Mouse (Mus musculus): ENCODE data around the gene Kdelc1. TPM values are rescaled to one million over a fixed set of nuclear protein-coding genes. Genes with fewer than 3 reads are reported as not detected.

Kdelc1 gene
- 26.0 and 26.6 TPM in 2 replicates for polyA plus RNA-seq (2015; fragmentation: Nextera tagmentation; extraction: Ambion mirVana)

- H3K36me3 ChIP-seq (ENCODE audit: control insufficient read depth, insufficient read depth, low read length), result no peaks in the 10 kb centered on the region; the same call in 1 of the 2 replicates
- H3K27ac ChIP-seq (ENCODE audit: low read length), result peak within 1 kb of the TSS; percentile 93
- peak; percentile 99 for ATAC-seq
- peak within 1 kb of the TSS; percentile 55 for H3K4me3 ChIP-seq (ENCODE audit: low read depth, low read length)
- peak within 1 kb of the TSS; percentile 61 for H3K4me2 ChIP-seq (ENCODE audit: low read length)
- WGBS, result under 1% methylated on average over 39 of the region's 39 CpGs
- H3K9me3 ChIP-seq (replicated peaks; ENCODE audit: control insufficient read depth, low read length, poor library complexity, severe bottlenecking), result no peaks in the 10 kb centered on the region
- H3K9ac ChIP-seq (ENCODE audit: low read depth, low read length), result peak within 1 kb of the TSS; percentile 81
- peaks cover 18% of the 10 kb centered on the region for H3K4me1 ChIP-seq (ENCODE audit: control insufficient read depth, insufficient read depth, low read length)
- no peaks in the 10 kb centered on the region for H3K27me3 ChIP-seq (ENCODE audit: control insufficient read depth, insufficient read depth, low read depth, low read length)
Observed at GRCm38 (mm10) chr1:44118239-44119054, at the start of gene Kdelc1, which contains the start of gene Bivm. Kdelc1 (minus strand) TSS chr1:44118808. Bivm (plus strand) TSS chr1:44118957.

GRCm38 (mm10) chr1:44167859-44168383 lies 49.3 kb upstream of the Kdelc1 start:
- no peak overlapping the region for H3K4me2 ChIP-seq (ENCODE audit: low read length)
- H3K4me1 ChIP-seq (ENCODE audit: control insufficient read depth, insufficient read depth, low read length), result no peaks in the 10 kb centered on the region
- no peak for ATAC-seq
- H3K36me3 ChIP-seq (ENCODE audit: control insufficient read depth, insufficient read depth, low read length), result peaks cover 52% of the 10 kb centered on the region
- H3K4me3 ChIP-seq (ENCODE audit: low read depth, low read length), result no peak overlapping the region
- H3K27ac ChIP-seq (ENCODE audit: low read length), result no peak overlapping the region
- WGBS, result 96% methylated on average over 3 of the region's 3 CpGs
- no peaks in the 10 kb centered on the region; the same call in 1 of the 2 replicates for H3K9me3 ChIP-seq (replicated peaks; ENCODE audit: control insufficient read depth, low read length, poor library complexity, severe bottlenecking)
- H3K27me3 ChIP-seq (ENCODE audit: control insufficient read depth, insufficient read depth, low read depth, low read length), result no peaks in the 10 kb centered on the region
- H3K9ac ChIP-seq (ENCODE audit: low read depth, low read length), result no peak overlapping the region

- H3K27me3 ChIP-seq (ENCODE audit: control insufficient read depth, insufficient read depth, low read depth, low read length), result no peaks in the 10 kb centered on the region
- H3K4me1 ChIP-seq (ENCODE audit: control insufficient read depth, insufficient read depth, low read length), result no peaks in the 10 kb centered on the region
- 96% methylated on average over 5 of the region's 5 CpGs for WGBS
- no peak overlapping the region for H3K4me2 ChIP-seq (ENCODE audit: low read length)
- no peak for ATAC-seq
- H3K36me3 ChIP-seq (ENCODE audit: control insufficient read depth, insufficient read depth, low read length), result peaks cover 66% of the 10 kb centered on the region
- no peak overlapping the region for H3K9ac ChIP-seq (ENCODE audit: low read depth, low read length)
- H3K27ac ChIP-seq (ENCODE audit: low read length), result no peak overlapping the region
- H3K9me3 ChIP-seq (replicated peaks; ENCODE audit: control insufficient read depth, low read length, poor library complexity, severe bottlenecking), result no peaks in the 10 kb centered on the region
- H3K4me3 ChIP-seq (ENCODE audit: low read depth, low read length), result no peak overlapping the region
Observed at GRCm38 (mm10) chr1:44162389-44162788, 43.8 kb upstream of the Kdelc1 start.

- H3K27ac ChIP-seq (ENCODE audit: low read length), result no peak overlapping the region
- 94% methylated on average over 6 of the region's 6 CpGs for WGBS
Observed at GRCm38 (mm10) chr1:44161818-44162217, 43.2 kb upstream of the Kdelc1 start.

GRCm38 (mm10) chr1:44158317-44158716 lies 39.7 kb upstream of the Kdelc1 start:
- H3K27me3 ChIP-seq (ENCODE audit: control insufficient read depth, insufficient read depth, low read depth, low read length), result no peaks in the 10 kb centered on the region
- no peaks in the 10 kb centered on the region for H3K9me3 ChIP-seq (replicated peaks; ENCODE audit: control insufficient read depth, low read length, poor library complexity, severe bottlenecking)
- H3K4me1 ChIP-seq (ENCODE audit: control insufficient read depth, insufficient read depth, low read length), result no peaks in the 10 kb centered on the region
- ATAC-seq, result no peak
- no peak overlapping the region for H3K27ac ChIP-seq (ENCODE audit: low read length)
- no peak overlapping the region for H3K9ac ChIP-seq (ENCODE audit: low read depth, low read length)
- H3K36me3 ChIP-seq (ENCODE audit: control insufficient read depth, insufficient read depth, low read length), result peaks cover 42% of the 10 kb centered on the region
- no peak overlapping the region for H3K4me3 ChIP-seq (ENCODE audit: low read depth, low read length)
- WGBS, result 90% methylated on average over 6 of the region's 6 CpGs
- H3K4me2 ChIP-seq (ENCODE audit: low read length), result no peak overlapping the region

More at GRCm38 (mm10) chr1:44161818-44162217, 43.2 kb upstream of the Kdelc1 start:
- no peak overlapping the region for H3K4me3 ChIP-seq (ENCODE audit: low read depth, low read length)
- H3K9ac ChIP-seq (ENCODE audit: low read depth, low read length), result no peak overlapping the region
- H3K9me3 ChIP-seq (replicated peaks; ENCODE audit: control insufficient read depth, low read length, poor library complexity, severe bottlenecking), result no peaks in the 10 kb centered on the region
- peaks cover 60% of the 10 kb centered on the region for H3K36me3 ChIP-seq (ENCODE audit: control insufficient read depth, insufficient read depth, low read length)
- no peak for ATAC-seq
- no peaks in the 10 kb centered on the region for H3K27me3 ChIP-seq (ENCODE audit: control insufficient read depth, insufficient read depth, low read depth, low read length)
- no peaks in the 10 kb centered on the region for H3K4me1 ChIP-seq (ENCODE audit: control insufficient read depth, insufficient read depth, low read length)
- no peak overlapping the region for H3K4me2 ChIP-seq (ENCODE audit: low read length)

GRCm38 (mm10) chr1:44155287-44155686 lies 36.7 kb upstream of the Kdelc1 start:
- Histone ChIP-seq H3K4me2 (ENCODE audit: low read length) (no peak overlapping the region), H3K4me1 (ENCODE audit: control insufficient read depth, insufficient read depth, low read length) (no peaks in the 10 kb centered on the region), H3K4me3 (ENCODE audit: low read depth, low read length) (no peak overlapping the region), H3K9me3 (replicated peaks; ENCODE audit: control insufficient read depth, low read length, poor library complexity, severe bottlenecking) (no peaks in the 10 kb centered on the region), H3K27me3 (ENCODE audit: control insufficient read depth, insufficient read depth, low read depth, low read length) (no peaks in the 10 kb centered on the region), H3K9ac (ENCODE audit: low read depth, low read length) (no peak overlapping the region), H3K27ac (ENCODE audit: low read length) (no peak overlapping the region), H3K36me3 (ENCODE audit: control insufficient read depth, insufficient read depth, low read length) (peaks cover 19% of the 10 kb centered on the region)
- WGBS, result 97% methylated on average over 4 of the region's 4 CpGs
- no peak for ATAC-seq

GRCm38 (mm10) chr1:44148706-44149105 lies 30.1 kb upstream of the Kdelc1 start:
- H3K27me3 ChIP-seq (ENCODE audit: control insufficient read depth, insufficient read depth, low read depth, low read length), result no peaks in the 10 kb centered on the region
- H3K4me3 ChIP-seq (ENCODE audit: low read depth, low read length), result peak overlapping the region; percentile 95
- H3K9me3 ChIP-seq (replicated peaks; ENCODE audit: control insufficient read depth, low read length, poor library complexity, severe bottlenecking), result no peaks in the 10 kb centered on the region
- H3K36me3 ChIP-seq (ENCODE audit: control insufficient read depth, insufficient read depth, low read length), result peaks cover 6% of the 10 kb centered on the region
- peaks cover 13% of the 10 kb centered on the region for H3K4me1 ChIP-seq (ENCODE audit: control insufficient read depth, insufficient read depth, low read length)
- WGBS, result 25% methylated on average over 6 of the region's 6 CpGs
- peak overlapping the region; percentile 96 for H3K9ac ChIP-seq (ENCODE audit: low read depth, low read length)
- peak overlapping the region; percentile 97 for H3K27ac ChIP-seq (ENCODE audit: low read length)
- H3K4me2 ChIP-seq (ENCODE audit: low read length), result peak overlapping the region; percentile 82
- no peak for ATAC-seq

- Histone ChIP-seq H3K9ac (ENCODE audit: low read depth, low read length) (peak within 1 kb of the TSS; percentile 96), H3K4me3 (ENCODE audit: low read depth, low read length) (peak within 1 kb of the TSS; percentile 95), H3K36me3 (ENCODE audit: control insufficient read depth, insufficient read depth, low read length) (peaks cover 14% of the 10 kb centered on the region), H3K4me1 (ENCODE audit: control insufficient read depth, insufficient read depth, low read length) (peaks cover 13% of the 10 kb centered on the region), H3K27me3 (ENCODE audit: control insufficient read depth, insufficient read depth, low read depth, low read length) (no peaks in the 10 kb centered on the region), H3K4me2 (ENCODE audit: low read length) (peak within 1 kb of the TSS; percentile 82), H3K27ac (ENCODE audit: low read length) (peak within 1 kb of the TSS; percentile 97), H3K9me3 (replicated peaks; ENCODE audit: control insufficient read depth, low read length, poor library complexity, severe bottlenecking) (no peaks in the 10 kb centered on the region)
- ATAC-seq, result peak; percentile 98
- WGBS, result under 1% methylated on average over 66 of the region's 66 CpGs
Observed at GRCm38 (mm10) chr1:44147563-44148381, 29.2 kb upstream of the Kdelc1 start, which contains the start of gene Ercc5. Ercc5 (plus strand) TSS chr1:44147744.
